Mouse (Mus musculus) monocyte, adult 5-6 weeks (primary cell): ENCODE data around the gene Gm43720. TPM values are rescaled to one million over a fixed set of nuclear protein-coding genes. Genes with fewer than 3 reads are reported as not detected.
"Not testable (repeated sequence)": the region's sequence is repeated elsewhere in the genome, so short reads cannot be mapped to it uniquely, and the experiment has no call there.

ENCODE experiments used
- ATAC-seq: fragments of 153-309, 156-312 bp; replicated peaks from 2 replicates; pipeline ENCODE4 v1.8.0; 2017; ENCODE audit warnings: mild to moderate bottlenecking; ENCODE audit not compliant: low TSS enrichment, insufficient number of reproducible peaks, severe bottlenecking, poor library complexity, low FRiP score
- total RNA-seq: library from RNA; stranded (forward); fragments of 200-1000, 200-491, 200-594 nt; gene quantifications from 3 replicates; pipeline ENCODE4 v1.2.3, GENCODE M21; 2017

Gm43720 gene
- total RNA-seq, 1 experiment from 2014 or later, result not detected

GRCm38 (mm10) chr5:138227367-138227766, 52.4 kb downstream of the Gm43720 start:
- ATAC-seq, result peak; percentile 76; the same call in 1 of the 2 replicates

GRCm38 (mm10) chr5:138226491-138226890, 53.3 kb downstream of the Gm43720 start:
- no peak for ATAC-seq

GRCm38 (mm10) chr5:138225700-138226099, 54.1 kb downstream of the Gm43720 start, which contains the start of gene Nxpe5:
Nxpe5 (plus strand) TSS chr5:138225898.
- ATAC-seq, result no peak

- ATAC-seq, result no peak
These were observed 56.5 kb downstream of the Gm43720 start for GRCm38 (mm10) chr5:138223287-138223686.

- ATAC-seq, result peak; percentile 89
These were observed 57.6 kb downstream of the Gm43720 start for GRCm38 (mm10) chr5:138222111-138222510.

- no peak for ATAC-seq
These were observed 59.9 kb downstream of the Gm43720 start for GRCm38 (mm10) chr5:138219864-138220263.

- ATAC-seq, result not testable (repeated sequence)
These were observed 63.1 kb downstream of the Gm43720 start for GRCm38 (mm10) chr5:138216632-138217031.

Other genes with a start within 250 kb of the Gm43720 start
- not detected in 3 replicates for gene Smok3c, start 226.8 kb downstream of the Gm43720 start, total RNA-seq
- gene Zkscan1, start 194.9 kb downstream of the Gm43720 start, total RNA-seq, result 13.7 to 19.2 TPM (median 14.7 TPM) in 3 replicates
- gene Zscan21, start 163.1 kb downstream of the Gm43720 start, total RNA-seq, result 6.9 to 14.7 TPM (median 7.6 TPM) in 3 replicates
- 2.5 to 8.9 TPM (median 3.0 TPM) in 3 replicates for gene Zfp113, start 124.2 kb downstream of the Gm43720 start, total RNA-seq
- gene Cops6, start 118.9 kb downstream of the Gm43720 start, total RNA-seq, result 23.6 to 44.1 TPM (median 36.4 TPM) in 3 replicates
- gene Ap4m1, start 108.0 kb downstream of the Gm43720 start, total RNA-seq, result 26.2 to 32.8 TPM (median 27.0 TPM) in 3 replicates
- gene Mcm7, start 107.5 kb downstream of the Gm43720 start, total RNA-seq, result 53.2 to 96.5 TPM (median 70.8 TPM) in 3 replicates
- 14.3 to 27.3 TPM (median 19.1 TPM) in 3 replicates for gene Taf6, start 92.5 kb downstream of the Gm43720 start, total RNA-seq
- 38.5 to 45.5 TPM (median 43.7 TPM) in 3 replicates for gene Cnpy4, start 92.5 kb downstream of the Gm43720 start, total RNA-seq
- gene Mblac1, start 85.6 kb downstream of the Gm43720 start, total RNA-seq, result 1.1 TPM in 1 of 3 replicates, not detected in the others
- gene Nxpe5, start 54.1 kb downstream of the Gm43720 start, total RNA-seq, result 0.48 TPM in 1 of 3 replicates, not detected in the others
- 40.8 to 59.6 TPM (median 40.9 TPM) in 3 replicates for gene Lamtor4, start 24.5 kb downstream of the Gm43720 start, total RNA-seq
- gene BC037034, start 15.9 kb downstream of the Gm43720 start, total RNA-seq, result 18.5 to 45.5 TPM (median 18.5 TPM) in 3 replicates
- gene Gal3st4, start 7.1 kb downstream of the Gm43720 start, total RNA-seq, result not detected in 3 replicates
- gene Gpc2, start within 50 bp of the Gm43720 start, total RNA-seq, result 0.53 to 0.87 TPM (median 0.67 TPM) in 3 replicates
- gene Stag3, start 282 bp upstream of the Gm43720 start, total RNA-seq, result 1.3 to 2.2 TPM (median 1.6 TPM) in 3 replicates
- 7.1 to 30.4 TPM (median 8.3 TPM) in 3 replicates for gene Pvrig, start 62.0 kb upstream of the Gm43720 start, total RNA-seq
- 10.8 to 19.4 TPM (median 17.9 TPM) in 3 replicates for gene Zfp157, start 161.5 kb upstream of the Gm43720 start, total RNA-seq